Comparison of ENCODE assay signal across 11 mouse cellular contexts in genomic region chr1:141430117-141430516, GRCm38 (mm10).
"Had no signal": no experiment of that assay in that cellular context is flagged by ENCODE, and none has a peak within 500 bp of the region (broad histone marks: within the 10 kb centered on the region; RNA-seq: fewer than 3 reads in every experiment).

No protein-coding gene starts in this region.

- H3K9ac ChIP-seq: liver, embryonic 15.5 days; lung, embryonic 15.5 days; midbrain, embryonic 12.5 days; stomach, embryonic 15.5 days had no signal

- H3K27ac ChIP-seq: left cerebral cortex, adult 2 months; limb, embryonic 10.5 days; liver, embryonic 15.5 days; lung, embryonic 15.5 days; midbrain, embryonic 12.5 days; stomach, embryonic 15.5 days had no signal

- H3K4me3 ChIP-seq: left cerebral cortex, adult 2 months; limb, embryonic 10.5 days; liver, embryonic 15.5 days; lung, embryonic 15.5 days; midbrain, embryonic 12.5 days; stomach, embryonic 15.5 days had no signal

- H3K4me1 ChIP-seq: limb, embryonic 10.5 days; liver, embryonic 15.5 days; lung, embryonic 15.5 days; midbrain, embryonic 12.5 days; stomach, embryonic 15.5 days had no signal

- H3K36me3 ChIP-seq: limb, embryonic 10.5 days; liver, embryonic 15.5 days; lung, embryonic 15.5 days; midbrain, embryonic 12.5 days; stomach, embryonic 15.5 days had no signal

- H3K9me3 ChIP-seq: limb, embryonic 10.5 days; liver, embryonic 15.5 days; lung, embryonic 15.5 days; midbrain, embryonic 12.5 days; stomach, embryonic 15.5 days had no signal

- ATAC-seq: midbrain, embryonic 16.5 days had no signal

- DNase-seq: kidney, postnatal 25 days; thymus, adult 2 months; thymus, postnatal 25 days had no signal

- H3K4me2 ChIP-seq: liver, embryonic 11.5 days; liver, embryonic 15.5 days; lung, embryonic 15.5 days; midbrain, embryonic 12.5 days; stomach, embryonic 15.5 days had no signal

- H3K27me3 ChIP-seq: liver, embryonic 15.5 days; lung, embryonic 15.5 days; midbrain, embryonic 12.5 days; stomach, embryonic 15.5 days had no signal
